Mouse (Mus musculus) limb, embryonic 15.5 days (tissue): Measurements from ENCODE around the gene Polr2b. TPM values are rescaled to one million over a fixed set of nuclear protein-coding genes. Genes with fewer than 3 reads are reported as not detected.

Experiments
- microRNA-seq: library from miRNA; unstranded; fragments of <30 nt; microRNA quantifications from one replicate; pipeline ENCODE4, GENCODE M21; 2016
- polyA plus RNA-seq: library from polyadenylated mRNA; unstranded; fragments of >200 nt; fragmentation: Nextera tagmentation; extraction: Ambion mirVana; gene quantifications from 2 replicates; pipeline ENCODE4 v1.2.1, GENCODE M21; 2015

Polr2b gene
- polyA plus RNA-seq, 1 experiment from 2014 or later = 50.8 TPM

Small RNA genes within 50 kb of the gene (microRNA-seq; reads per million reads assigned to microRNA genes)
- gene Mir5098 = not detected

Other genes starting within 250 kb of the Polr2b start
- gene Hopx, start 195.0 kb upstream of the Polr2b start, polyA plus RNA-seq = 5.5 and 6.0 TPM in 2 replicates
- gene Spink2, start 98.7 kb upstream of the Polr2b start, polyA plus RNA-seq = 6.2 and 6.7 TPM in 2 replicates
- gene Rest, start 44.7 kb upstream of the Polr2b start, polyA plus RNA-seq = 32.3 and 37.6 TPM in 2 replicates
- 29.4 TPM in 2 replicates for gene Noa1, start 63 bp upstream of the Polr2b start, polyA plus RNA-seq
- 138 and 151 TPM in 2 replicates for gene Igfbp7, start 97.9 kb downstream of the Polr2b start, polyA plus RNA-seq